Mouse (Mus musculus): Measurements from ENCODE around the gene 2510039O18Rik. TPM values are rescaled to one million over a fixed set of nuclear protein-coding genes. Genes with fewer than 3 reads are reported as not detected.

The 2510039O18Rik gene
- polyA plus RNA-seq, 1 experiment from 2014 or later: 15.3 TPM

DNA sequence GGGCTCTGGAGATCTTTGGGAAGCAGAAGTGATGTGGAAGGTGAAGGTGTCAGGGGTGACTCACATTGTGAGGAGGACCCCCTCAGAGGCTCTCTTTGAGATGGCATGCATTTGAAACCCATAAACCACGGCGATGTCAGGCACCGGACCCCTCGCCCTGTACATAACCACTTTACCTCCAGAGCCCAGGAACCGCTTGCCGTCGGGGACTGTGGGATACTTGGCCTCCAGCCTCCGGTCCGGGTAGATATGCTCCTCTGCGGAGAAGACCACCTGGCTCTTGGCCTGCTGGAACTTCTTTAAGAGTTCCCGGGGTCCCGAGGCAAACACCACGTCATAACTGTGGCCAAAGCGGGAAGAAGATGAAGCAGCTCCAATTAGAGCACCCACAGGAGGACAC, 9.7 kb upstream of the 2510039O18Rik start:
- no peaks in the 10 kb centered on the region for H3K4me1 ChIP-seq (ENCODE audit: control insufficient read depth, insufficient read depth, low read length)
- no peak overlapping the region for H3K9ac ChIP-seq (ENCODE audit: low read length)
- no peaks in the 10 kb centered on the region for H3K9me3 ChIP-seq (ENCODE audit: control insufficient read depth, low read length)
- DNase-seq (ENCODE audit: low spot score, missing footprints) (no peak), ATAC-seq (ENCODE audit: low FRiP score) (no peak)
- no peak overlapping the region for H3K4me3 ChIP-seq (ENCODE audit: low read depth, low read length)
- no peak overlapping the region for H3K27ac ChIP-seq (ENCODE audit: low read depth, low read length)
- 94% methylated on average over 14 of the region's 14 CpGs for WGBS
- no peak overlapping the region for H3K4me2 ChIP-seq
- H3K36me3 ChIP-seq (ENCODE audit: control insufficient read depth, insufficient read depth, low read length): no peaks in the 10 kb centered on the region
- no peaks in the 10 kb centered on the region for H3K27me3 ChIP-seq (ENCODE audit: control insufficient read depth, insufficient read depth, low read length)

DNA sequence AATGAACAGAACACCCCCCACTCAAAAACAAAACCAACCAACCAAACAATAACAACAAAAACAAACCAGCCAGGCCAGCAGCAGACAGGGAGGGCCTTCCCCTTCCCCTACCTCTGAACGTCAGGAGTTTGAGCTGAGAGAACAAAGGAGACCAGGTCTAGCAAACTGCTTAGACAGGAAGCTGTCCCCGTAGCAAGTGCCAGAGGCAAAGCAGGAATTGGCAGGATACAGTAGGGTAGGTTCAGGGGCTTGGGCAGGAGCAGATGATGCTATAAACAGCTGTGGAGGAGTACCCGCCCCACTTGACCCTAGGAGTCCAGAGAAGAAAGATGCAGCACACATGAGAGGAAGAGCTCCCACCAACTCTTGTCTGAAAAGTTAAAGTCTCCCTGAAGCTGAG, 6.6 kb upstream of the 2510039O18Rik start:
- Histone ChIP-seq H3K4me3 (ENCODE audit: low read depth, low read length) (no peak overlapping the region), H3K27me3 (ENCODE audit: control insufficient read depth, insufficient read depth, low read length) (no peaks in the 10 kb centered on the region; the same call in 1 of the 2 replicates)
- WGBS: 66% methylated on average over 3 of the region's 3 CpGs

DNA sequence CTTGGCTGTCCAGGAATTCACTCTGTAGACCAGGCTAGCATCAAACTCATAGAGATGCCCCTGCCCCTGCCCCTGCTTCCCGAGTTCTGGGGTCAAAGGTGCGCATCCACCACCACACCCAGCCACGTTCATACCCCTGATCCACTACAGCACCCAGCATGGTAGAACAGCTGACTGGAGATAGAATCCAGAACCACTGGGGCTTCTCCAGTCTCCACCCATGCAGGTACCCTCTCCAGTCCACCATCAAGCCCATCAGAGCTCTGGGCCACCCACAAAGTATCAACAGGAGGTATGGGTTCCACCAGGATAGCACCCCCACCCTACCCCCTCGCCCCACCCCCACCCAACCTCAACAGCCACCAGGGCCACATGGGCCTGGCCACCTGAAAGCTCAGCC, 6.1 kb upstream of the 2510039O18Rik start:
- no peak for DNase-seq (ENCODE audit: low spot score, missing footprints)
- no peaks in the 10 kb centered on the region for H3K4me1 ChIP-seq (ENCODE audit: control insufficient read depth, insufficient read depth, low read length)
- 91% methylated on average over 4 of the region's 4 CpGs for WGBS
- no peak overlapping the region for H3K9ac ChIP-seq (ENCODE audit: low read length)
- H3K36me3 ChIP-seq (ENCODE audit: control insufficient read depth, insufficient read depth, low read length): no peaks in the 10 kb centered on the region
- no peak for ATAC-seq (ENCODE audit: low FRiP score)
- H3K27ac ChIP-seq (ENCODE audit: low read depth, low read length): no peak overlapping the region
- no peak overlapping the region for H3K4me2 ChIP-seq
- H3K27me3 ChIP-seq (ENCODE audit: control insufficient read depth, insufficient read depth, low read length): no peaks in the 10 kb centered on the region; the same call in 1 of the 2 replicates
- no peaks in the 10 kb centered on the region for H3K9me3 ChIP-seq (ENCODE audit: control insufficient read depth, low read length)
- no peak overlapping the region for H3K4me3 ChIP-seq (ENCODE audit: low read depth, low read length)

More for the DNA sequence above, 6.6 kb upstream of the 2510039O18Rik start:
- no peak for DNase-seq (ENCODE audit: low spot score, missing footprints)
- H3K9ac ChIP-seq (ENCODE audit: low read length): no peak overlapping the region
- H3K4me2 ChIP-seq: no peak overlapping the region
- no peaks in the 10 kb centered on the region for H3K4me1 ChIP-seq (ENCODE audit: control insufficient read depth, insufficient read depth, low read length)
- no peaks in the 10 kb centered on the region for H3K36me3 ChIP-seq (ENCODE audit: control insufficient read depth, insufficient read depth, low read length)
- no peaks in the 10 kb centered on the region for H3K9me3 ChIP-seq (ENCODE audit: control insufficient read depth, low read length)
- H3K27ac ChIP-seq (ENCODE audit: low read depth, low read length): no peak overlapping the region
- ATAC-seq (ENCODE audit: low FRiP score): no peak

GRCm38 (mm10) chr4:147935904-147936303, 4.8 kb upstream of the 2510039O18Rik start:
- no peak overlapping the region for H3K27ac ChIP-seq (ENCODE audit: low read depth, low read length)
- H3K4me3 ChIP-seq (ENCODE audit: low read depth, low read length): peak overlapping the region; percentile 54
- 19% methylated on average over 9 of the region's 9 CpGs for WGBS
- H3K36me3 ChIP-seq (ENCODE audit: control insufficient read depth, insufficient read depth, low read length): no peaks in the 10 kb centered on the region
- H3K9ac ChIP-seq (ENCODE audit: low read length): peak overlapping the region; percentile 82; the same call in 1 of the 2 replicates
- ATAC-seq (ENCODE audit: low FRiP score): no peak
- peak overlapping the region; percentile 92 for H3K4me2 ChIP-seq
- no peaks in the 10 kb centered on the region for H3K4me1 ChIP-seq (ENCODE audit: control insufficient read depth, insufficient read depth, low read length)
- DNase-seq (ENCODE audit: low spot score, missing footprints): no peak
- H3K9me3 ChIP-seq (ENCODE audit: control insufficient read depth, low read length): no peaks in the 10 kb centered on the region
- no peaks in the 10 kb centered on the region; the same call in 1 of the 2 replicates for H3K27me3 ChIP-seq (ENCODE audit: control insufficient read depth, insufficient read depth, low read length)

- under 1% methylated on average over 51 of the region's 51 CpGs for WGBS
- Histone ChIP-seq H3K27ac (ENCODE audit: low read depth, low read length) (0 out of 2 replicates have a peak within 1 kb of the TSS, but pooled peaks have one; percentile 30), H3K4me1 (ENCODE audit: control insufficient read depth, insufficient read depth, low read length) (peaks cover 2% of the 10 kb centered on the region)
Observed at GRCm38 (mm10) chr4:147936331-147936954, 4.3 kb upstream of the 2510039O18Rik start, which contains the start of gene Plod1. TSS of gene Plod1 (minus strand) at chr4:147936767.

DNA sequence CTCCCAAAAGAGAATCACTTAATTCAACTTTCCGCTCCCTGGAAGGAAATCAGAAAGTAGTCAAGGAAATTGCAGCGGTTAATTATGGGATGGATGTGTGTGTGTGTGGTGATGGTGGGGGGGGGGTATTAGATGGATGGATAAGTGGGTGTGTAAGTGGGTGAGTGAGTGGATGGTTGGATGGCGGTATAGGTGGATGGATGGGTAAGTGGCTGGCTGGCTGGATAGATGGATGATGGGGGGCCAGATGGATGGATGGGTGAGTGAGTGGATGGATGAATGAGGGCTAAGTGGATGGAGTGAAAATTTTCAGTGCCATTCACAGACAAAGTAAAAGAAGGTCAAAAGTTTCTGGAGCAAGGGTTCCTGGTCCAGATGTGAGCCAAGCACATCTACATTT, 3.7 kb upstream of the 2510039O18Rik start:
- Histone ChIP-seq H3K27me3 (ENCODE audit: control insufficient read depth, insufficient read depth, low read length) (no peaks in the 10 kb centered on the region; the same call in 1 of the 2 replicates), H3K4me2 (peak overlapping the region; percentile 92), H3K9me3 (ENCODE audit: control insufficient read depth, low read length) (no peaks in the 10 kb centered on the region), H3K27ac (ENCODE audit: low read depth, low read length) (no peak overlapping the region), H3K9ac (ENCODE audit: low read length) (peak overlapping the region; percentile 82), H3K4me1 (ENCODE audit: control insufficient read depth, insufficient read depth, low read length) (peaks cover 8% of the 10 kb centered on the region), H3K36me3 (ENCODE audit: control insufficient read depth, insufficient read depth, low read length) (no peaks in the 10 kb centered on the region), H3K4me3 (ENCODE audit: low read depth, low read length) (peak overlapping the region; percentile 54)
- ATAC-seq (ENCODE audit: low FRiP score) (no peak), DNase-seq (ENCODE audit: low spot score, missing footprints) (no peak)
- 47% methylated on average over 3 of the region's 3 CpGs for WGBS

More at GRCm38 (mm10) chr4:147936331-147936954, 4.3 kb upstream of the 2510039O18Rik start, which contains the start of gene Plod1:
- peak within 1 kb of the TSS; percentile 54 for H3K4me3 ChIP-seq (ENCODE audit: low read depth, low read length)
- ATAC-seq (ENCODE audit: low FRiP score) (peak; percentile 47), DNase-seq (ENCODE audit: low spot score, missing footprints) (peak; percentile 95)
- no peaks in the 10 kb centered on the region for H3K9me3 ChIP-seq (ENCODE audit: control insufficient read depth, low read length)
- H3K27me3 ChIP-seq (ENCODE audit: control insufficient read depth, insufficient read depth, low read length): no peaks in the 10 kb centered on the region; the same call in 1 of the 2 replicates
- peak within 1 kb of the TSS; percentile 92 for H3K4me2 ChIP-seq
- no peaks in the 10 kb centered on the region for H3K36me3 ChIP-seq (ENCODE audit: control insufficient read depth, insufficient read depth, low read length)
- peak within 1 kb of the TSS; percentile 82 for H3K9ac ChIP-seq (ENCODE audit: low read length)

- no peaks in the 10 kb centered on the region; the same call in 1 of the 2 replicates for H3K27me3 ChIP-seq (ENCODE audit: control insufficient read depth, insufficient read depth, low read length)
- no peak overlapping the region for H3K4me2 ChIP-seq
- H3K9me3 ChIP-seq (ENCODE audit: control insufficient read depth, low read length): no peaks in the 10 kb centered on the region
- 47% methylated on average over 5 of the region's 5 CpGs for WGBS
- no peak overlapping the region for H3K27ac ChIP-seq (ENCODE audit: low read depth, low read length)
- peaks cover 11% of the 10 kb centered on the region for H3K4me1 ChIP-seq (ENCODE audit: control insufficient read depth, insufficient read depth, low read length)
- no peak overlapping the region for H3K9ac ChIP-seq (ENCODE audit: low read length)
- DNase-seq (ENCODE audit: low spot score, missing footprints): no peak
- H3K36me3 ChIP-seq (ENCODE audit: control insufficient read depth, insufficient read depth, low read length): no peaks in the 10 kb centered on the region
- no peak for ATAC-seq (ENCODE audit: low FRiP score)
- no peak overlapping the region for H3K4me3 ChIP-seq (ENCODE audit: low read depth, low read length)
Observed at GRCm38 (mm10) chr4:147937486-147937885, 3.2 kb upstream of the 2510039O18Rik start.

DNA sequence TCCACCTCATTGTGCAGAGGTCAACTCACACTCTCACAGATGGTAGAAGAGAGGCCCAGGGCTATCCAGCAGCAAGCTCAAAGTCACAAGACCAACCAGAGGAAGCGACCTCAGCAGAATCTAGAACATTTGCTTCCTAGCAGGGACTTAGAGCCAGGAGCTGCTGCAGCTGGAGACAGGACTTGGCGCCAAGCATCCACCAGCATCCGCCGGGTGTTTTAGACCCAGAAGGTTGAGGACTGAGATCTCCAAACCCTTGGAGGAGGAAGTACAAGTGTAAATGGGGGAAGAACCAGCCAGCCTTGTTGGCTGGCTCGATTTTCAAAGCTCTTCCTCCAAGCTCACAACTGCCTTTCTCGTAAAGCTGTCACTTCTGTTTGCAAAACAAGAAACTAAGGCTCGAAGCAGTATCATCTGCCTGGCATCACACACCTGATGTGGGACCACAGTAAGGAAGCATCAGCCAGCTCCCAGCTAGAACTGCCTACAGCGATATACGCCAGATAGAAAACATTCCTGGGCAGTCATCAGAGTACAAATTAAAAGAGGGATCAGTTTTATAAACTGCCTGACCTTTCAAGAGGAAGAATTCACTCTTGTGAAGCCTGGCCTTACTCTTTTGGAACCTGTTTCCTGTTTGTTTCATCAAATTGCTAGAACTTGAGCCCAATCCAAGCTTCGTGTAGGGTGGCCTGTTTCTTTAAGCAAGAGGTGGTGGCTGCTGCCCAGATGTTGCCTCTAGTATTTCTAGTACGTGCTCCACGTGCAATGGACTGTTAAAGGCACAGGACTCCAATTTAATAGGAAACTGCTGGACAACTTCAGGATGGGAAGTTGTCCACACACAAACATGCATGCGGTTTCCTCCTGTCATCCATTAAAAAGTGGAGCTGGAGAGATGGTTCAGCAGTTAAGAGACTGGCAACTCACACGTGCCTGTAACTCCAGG, 2.3 kb upstream of the 2510039O18Rik start:
- Histone ChIP-seq H3K36me3 (ENCODE audit: control insufficient read depth, insufficient read depth, low read length) (no peaks in the 10 kb centered on the region), H3K4me2 (no peak overlapping the region), H3K27me3 (ENCODE audit: control insufficient read depth, insufficient read depth, low read length) (no peaks in the 10 kb centered on the region; the same call in 1 of the 2 replicates), H3K4me1 (ENCODE audit: control insufficient read depth, insufficient read depth, low read length) (peaks cover 14% of the 10 kb centered on the region), H3K27ac (ENCODE audit: low read depth, low read length) (no peak overlapping the region), H3K4me3 (ENCODE audit: low read depth, low read length) (no peak overlapping the region), H3K9ac (ENCODE audit: low read length) (no peak overlapping the region), H3K9me3 (ENCODE audit: control insufficient read depth, low read length) (no peaks in the 10 kb centered on the region)
- DNase-seq (ENCODE audit: low spot score, missing footprints) (no peak), ATAC-seq (ENCODE audit: low FRiP score) (no peak)
- WGBS: 76% methylated on average over 14 of the region's 14 CpGs
